Mouse (Mus musculus) heart, postnatal 36 days (tissue): ENCODE measurements around the gene Gramd4. TPM values are rescaled to one million over a fixed set of nuclear protein-coding genes. Genes with fewer than 3 reads are reported as not detected.
"Not testable (repeated sequence)": the region's sequence is repeated elsewhere in the genome, so short reads cannot be mapped to it uniquely, and the experiment has no call there.

Experiments
- DNase-seq, 2 experiments: peaks; one replicate each; pipeline ENCODE4 v3.0.0; 2021 to 2022
- intact Hi-C: fragments of 180-260 bp; cut with DNase I; formaldehyde crosslinking; loops from one replicate; pipeline ENCODE4 v1.15.1; 2025
- total RNA-seq, 2 experiments: library from RNA; stranded (reverse); gene quantifications; 2 replicates each; pipeline ENCODE4 v1.2.3; 2021

The Gramd4 gene
- total RNA-seq, 2 experiments from 2014 or later = 29.6 to 35.3 TPM

GRCm38 (mm10) chr15:86088266-86088790 is 30.8 kb downstream of the Gramd4 start:
- intact Hi-C loops = no loop called here
- no peak for DNase-seq

DNA sequence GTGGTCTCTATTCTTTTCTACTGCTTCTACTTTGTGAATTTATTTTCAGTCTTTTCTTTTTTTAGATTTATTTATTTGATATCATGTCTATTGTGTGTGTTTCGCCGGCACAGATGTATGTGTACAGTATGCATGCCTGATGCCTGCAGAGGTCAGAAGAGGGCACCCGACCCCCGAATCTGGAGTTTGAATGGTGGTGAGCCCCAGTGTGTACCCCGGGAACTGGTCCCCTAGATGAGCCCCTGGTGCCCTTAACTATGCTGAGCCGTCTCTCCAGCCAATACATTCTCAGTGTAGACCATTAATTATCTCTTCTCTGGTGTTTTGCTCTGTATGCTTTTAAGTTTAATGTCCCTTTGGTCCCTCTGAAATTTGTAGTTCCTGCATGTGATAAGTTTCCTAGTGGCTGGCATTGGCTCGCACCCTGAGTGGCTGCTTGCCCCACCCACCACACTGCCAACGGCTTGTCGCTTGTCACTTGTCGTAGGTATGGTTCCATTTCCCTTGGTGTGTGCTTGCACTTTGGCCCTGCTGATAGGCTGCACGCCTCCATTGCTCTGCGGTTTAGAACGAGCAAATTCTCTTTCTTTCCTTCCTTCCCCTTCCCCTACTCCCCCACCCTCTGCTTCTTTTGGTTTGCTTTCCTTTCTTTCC is 31.7 kb downstream of the Gramd4 start:
- intact Hi-C loops = no loop called here
- no peak for DNase-seq

DNA sequence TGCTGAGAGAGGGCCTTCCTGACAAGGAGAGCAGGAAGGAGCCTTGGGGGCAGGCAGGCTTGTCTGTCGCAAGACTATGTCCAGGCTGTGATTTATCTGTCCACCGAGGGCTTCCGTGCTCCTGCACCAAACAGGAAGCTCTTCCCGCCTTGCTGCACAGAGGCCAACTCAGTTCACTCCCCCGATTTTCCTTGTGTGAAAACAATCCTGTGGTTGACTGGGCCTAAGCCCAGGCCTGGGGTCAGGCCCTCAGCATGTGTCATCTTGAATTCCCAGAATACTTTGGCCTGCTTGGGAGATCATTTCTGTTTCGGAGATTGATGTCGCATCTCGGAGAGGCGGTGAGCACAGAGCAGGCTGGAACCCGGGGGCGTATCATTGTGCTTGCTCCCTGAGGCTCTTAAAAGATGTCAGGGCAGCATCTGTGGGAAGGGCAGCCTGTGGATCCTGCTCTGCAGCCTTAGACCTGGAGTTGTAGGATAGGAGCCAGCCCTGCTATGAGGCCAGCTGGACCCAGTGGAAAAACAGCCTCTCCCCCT is 32.6 kb downstream of the Gramd4 start:
- DNase-seq = peak; percentile 70 to 75
- intact Hi-C loops = loop anchor here (2.0 kb wide), 2 partner anchors 21 to 33 kb away; no protein-coding TSS in a partner anchor

GRCm38 (mm10) chr15:86090578-86090977 is 33.1 kb downstream of the Gramd4 start:
- intact Hi-C loops = loop anchor here (2.0 kb wide), 2 partner anchors 20 to 32 kb away; no protein-coding TSS in a partner anchor
- no peak for DNase-seq

- DNase-seq = no peak
- intact Hi-C loops = loop anchor here (2.0 kb wide), 2 partner anchors 19 to 31 kb away; no protein-coding TSS in a partner anchor
Observed at GRCm38 (mm10) chr15:86091201-86091997, 33.9 kb downstream of the Gramd4 start.

GRCm38 (mm10) chr15:86091998-86092670 is 34.6 kb downstream of the Gramd4 start:
- peak in 1 of 2 experiments; percentile 55 for DNase-seq
- intact Hi-C loops = loop anchor here (2.0 kb wide), 2 partner anchors 19 to 31 kb away; no protein-coding TSS in a partner anchor

DNA sequence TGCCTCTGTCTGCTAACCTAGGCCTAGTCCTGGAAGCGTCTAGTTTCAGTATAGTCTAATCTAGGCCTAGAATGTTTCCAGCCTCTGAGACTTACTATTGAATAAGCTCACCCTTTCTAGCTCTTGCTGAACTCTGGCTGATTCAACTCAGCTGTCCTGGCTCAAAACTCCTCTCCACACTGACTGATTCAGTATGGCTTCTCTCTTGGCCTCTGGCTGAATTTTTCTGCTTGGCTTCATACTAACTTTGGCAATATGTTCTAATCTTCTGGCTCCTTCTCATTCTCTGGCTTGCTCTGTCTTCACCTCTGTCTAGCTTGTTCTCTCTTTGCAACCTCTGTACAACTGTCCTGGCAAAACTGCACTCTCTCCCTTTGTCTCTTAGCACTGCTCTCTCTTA is 35.7 kb downstream of the Gramd4 start:
- DNase-seq = peak in 1 of 2 experiments; percentile 35
- intact Hi-C loops = no loop called here

GRCm38 (mm10) chr15:86094324-86095121 is 37.0 kb downstream of the Gramd4 start:
- DNase-seq = no peak
- intact Hi-C loops = no loop called here

- intact Hi-C loops = no loop called here
- DNase-seq = peak in 1 of 2 experiments; percentile 41
Observed at GRCm38 (mm10) chr15:86095722-86096603, 38.5 kb downstream of the Gramd4 start.

- intact Hi-C loops, DNase-seq: not testable (repeated sequence)
Observed at GRCm38 (mm10) chr15:86096604-86097020, 39.1 kb downstream of the Gramd4 start.

DNA sequence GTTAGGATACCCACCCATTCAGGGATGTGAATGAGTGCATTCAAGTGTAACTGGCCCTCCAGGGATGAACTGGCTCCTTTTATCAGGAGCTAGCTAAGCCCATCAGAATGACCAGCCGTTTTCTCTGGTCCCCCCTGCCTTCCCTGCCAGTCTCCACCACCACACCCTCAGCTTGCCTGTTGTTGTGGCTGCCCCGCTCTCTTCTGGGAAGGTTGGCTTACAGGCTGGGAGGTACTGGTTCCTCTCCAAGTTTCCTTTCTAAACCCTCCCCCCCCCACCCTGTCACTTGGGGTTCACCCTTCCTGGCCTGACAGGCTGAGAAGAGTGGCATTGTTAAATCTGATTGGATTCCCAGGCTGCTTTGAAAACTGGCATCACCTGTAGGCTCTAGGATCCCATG is 40.4 kb downstream of the Gramd4 start:
- intact Hi-C loops = no loop called here
- DNase-seq = no peak

- no peak for DNase-seq
- intact Hi-C loops = no loop called here
Observed at GRCm38 (mm10) chr15:86101585-86101984, 44.1 kb downstream of the Gramd4 start.

GRCm38 (mm10) chr15:86102308-86102707 is 44.8 kb downstream of the Gramd4 start:
- intact Hi-C loops = no loop called here
- no peak for DNase-seq

DNA sequence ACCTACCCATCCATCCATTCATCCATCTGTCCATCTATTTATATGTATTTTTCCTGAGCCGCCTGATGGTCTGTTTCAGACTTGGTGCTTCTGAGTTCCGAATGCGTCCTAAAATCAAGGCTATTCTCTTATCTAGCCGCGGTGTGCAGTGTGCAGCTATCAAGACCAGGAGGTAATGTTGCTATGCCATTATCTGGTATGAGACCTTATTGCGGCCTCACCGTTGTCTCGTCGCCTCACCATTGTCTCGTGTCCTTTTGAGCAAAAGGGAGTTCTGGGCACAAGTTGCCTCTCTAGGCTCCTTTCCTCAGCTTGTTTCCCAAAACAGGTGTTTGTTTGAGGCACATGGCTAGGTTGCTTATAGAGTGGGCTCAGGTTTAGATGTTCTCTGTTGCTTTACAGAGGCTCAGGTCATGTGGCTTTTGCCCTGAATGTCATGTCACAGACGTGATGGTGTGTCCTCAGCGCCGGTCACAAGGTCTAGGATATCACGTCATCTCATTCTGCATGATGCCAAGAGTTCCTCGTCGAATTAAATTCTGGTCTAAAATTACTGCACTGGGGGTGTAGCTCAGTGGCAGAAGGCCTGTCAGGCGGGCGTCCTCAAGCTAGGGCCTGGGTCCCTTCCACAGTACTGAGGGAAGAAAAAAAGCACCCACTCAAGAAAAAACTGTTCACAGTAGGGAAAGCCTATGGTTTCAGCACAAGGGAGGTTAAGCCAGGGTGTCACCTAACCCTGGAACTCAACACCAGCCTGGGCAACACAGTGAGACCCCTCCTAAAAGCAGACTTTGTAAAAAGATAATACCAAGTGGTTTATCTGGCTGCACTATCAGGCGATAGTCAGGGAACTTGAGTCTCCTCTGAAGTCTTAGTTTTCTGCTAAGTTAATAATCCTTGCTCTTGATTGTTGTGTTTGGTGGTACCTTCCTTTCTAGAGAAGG is 47.2 kb downstream of the Gramd4 start:
- no peak for DNase-seq
- intact Hi-C loops = no loop called here

GRCm38 (mm10) chr15:86105345-86105697 is 47.8 kb downstream of the Gramd4 start:
- intact Hi-C loops = no loop called here
- DNase-seq = no peak

DNA sequence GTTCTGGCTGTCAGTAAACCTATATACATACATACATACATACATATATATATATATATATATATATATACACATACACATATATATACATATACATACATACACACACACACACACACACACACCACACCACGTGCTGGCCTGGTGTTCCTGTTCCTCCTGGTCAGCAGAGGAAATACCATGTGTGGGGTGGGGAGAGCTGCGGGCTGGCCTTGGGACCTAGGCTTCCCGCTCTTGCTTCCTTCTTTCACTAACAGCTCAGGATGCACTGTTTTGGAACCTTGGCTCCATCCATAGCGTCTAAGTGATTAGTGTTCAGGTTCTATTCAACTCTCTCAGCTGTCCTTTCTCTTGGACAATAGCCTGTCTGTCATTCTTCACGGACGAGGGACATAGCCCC is 48.3 kb downstream of the Gramd4 start:
- intact Hi-C loops = no loop called here
- no peak for DNase-seq

DNA sequence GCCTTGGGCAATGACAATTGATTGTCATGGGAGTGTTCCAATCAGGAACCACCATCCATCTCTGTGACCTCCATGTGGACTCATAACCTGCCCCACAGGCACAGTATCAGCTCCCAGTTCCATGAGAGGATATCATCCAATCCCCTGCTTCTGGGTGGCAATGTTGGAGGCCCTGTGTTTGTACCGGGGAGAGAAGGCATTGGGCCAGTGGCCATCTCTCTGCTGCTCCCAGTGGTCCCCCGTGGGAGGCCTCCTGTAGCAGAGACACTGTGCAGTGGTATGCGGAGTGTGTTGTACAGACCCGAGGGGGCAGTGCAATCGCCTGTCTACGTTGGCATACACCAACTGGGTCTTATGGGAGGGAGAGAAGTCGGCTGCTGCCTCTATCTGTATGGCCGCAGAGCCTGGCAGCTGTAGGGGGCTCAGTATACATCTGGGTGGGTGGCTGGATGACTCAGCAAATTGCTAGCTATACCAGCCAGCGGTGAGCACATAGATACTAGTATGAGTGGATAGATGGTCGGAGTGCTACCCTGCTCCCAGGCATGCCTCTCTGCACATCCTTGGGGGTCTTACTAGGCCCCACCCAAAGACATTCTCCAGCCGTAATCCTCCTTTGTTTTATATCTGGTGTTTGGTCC is 50.5 kb downstream of the Gramd4 start:
- DNase-seq = no peak
- intact Hi-C loops = no loop called here
